Mouse (Mus musculus) E14TG2a.4 (cell line): ENCODE measurements around the gene Magi1.

Experiments
- H3K27me3 ChIP-seq: 2 replicates; pipeline ENCODE4 v1.6.1; 2014; ENCODE audit warnings: low read length, control low read depth; ENCODE audit not compliant: insufficient read depth
- H3K36me3 ChIP-seq: 2 replicates; pipeline ENCODE4 v1.6.1; 2014; ENCODE audit warnings: low read length, control low read depth; ENCODE audit not compliant: insufficient read depth
- H3K4me1 ChIP-seq: replicated peaks from 2 replicates; pipeline ENCODE4 v1.6.1; 2014; ENCODE audit warnings: low read depth, low read length, control low read depth
- H3K4me3 ChIP-seq: replicated peaks from 2 replicates; pipeline ENCODE4 v1.5.1; 2014; ENCODE audit warnings: mild to moderate bottlenecking, low read length
- H3K9me3 ChIP-seq: 2 replicates; pipeline ENCODE4 v1.6.1; 2014; ENCODE audit warnings: low read length, control low read depth
- CTCF ChIP-seq: conservative IDR thresholded peaks from 2 replicates; pipeline ENCODE4 v1.5.1; 2014; ENCODE audit warnings: low read length
- NANOG ChIP-seq: IDR thresholded peaks from 2 replicates; pipeline ENCODE4 v1.6.1; 2014; ENCODE audit warnings: borderline replicate concordance, low read length, mixed read lengths
- POU5F1 ChIP-seq: IDR thresholded peaks from 2 replicates; pipeline ENCODE4 v1.6.1; 2014; ENCODE audit warnings: low read length, borderline replicate concordance

Gene Magi1

DNA sequence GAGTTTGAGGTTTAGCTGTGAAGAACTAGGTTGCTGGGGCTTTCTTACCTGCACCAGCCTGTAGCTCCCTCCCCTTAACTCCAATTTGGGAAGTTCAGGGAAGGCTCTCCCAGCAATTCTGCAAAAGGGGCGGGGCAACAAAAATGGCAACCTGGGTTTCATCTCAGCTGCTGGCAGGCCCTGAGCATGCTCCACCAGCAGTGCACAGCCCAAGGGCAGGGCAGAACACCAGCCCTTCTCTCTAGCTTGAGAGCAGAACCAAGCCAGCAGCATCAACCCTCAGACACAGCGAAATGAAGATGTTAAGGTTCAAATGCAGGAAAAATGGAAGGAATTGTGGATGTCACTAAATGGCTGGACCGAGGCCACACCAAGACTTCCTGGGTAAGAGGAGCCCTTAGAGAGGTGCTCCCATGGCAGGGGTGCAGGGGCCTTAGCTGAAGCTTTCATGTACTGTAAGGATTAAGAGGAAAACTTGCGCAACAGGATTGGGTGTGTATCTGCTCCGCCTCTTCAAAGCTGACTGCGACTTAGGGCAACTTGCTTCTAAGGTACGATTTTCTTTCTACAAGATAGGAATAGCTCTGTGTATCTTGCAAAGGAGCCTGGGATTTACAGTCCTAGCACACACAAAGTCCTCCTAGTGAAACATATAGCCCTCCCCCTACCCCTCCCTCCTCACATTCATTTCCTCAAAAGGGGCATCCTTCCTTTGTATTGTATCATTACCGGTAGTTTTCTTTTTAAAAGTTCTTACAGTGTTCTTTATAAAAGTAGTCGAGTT, 118.8 kb downstream of the Magi1 start:
- TF ChIP-seq POU5F1 (no peak), NANOG (no peak), CTCF (no peak)
- Histone ChIP-seq H3K4me3 (peak overlapping the region; percentile 32; the same call in 1 of the 2 replicates), H3K4me1 (peaks cover 66% of the 10 kb centered on the region), H3K36me3 (no peaks in the 10 kb centered on the region), H3K27me3 (no peaks in the 10 kb centered on the region), H3K9me3 (no peaks in the 10 kb centered on the region)

DNA sequence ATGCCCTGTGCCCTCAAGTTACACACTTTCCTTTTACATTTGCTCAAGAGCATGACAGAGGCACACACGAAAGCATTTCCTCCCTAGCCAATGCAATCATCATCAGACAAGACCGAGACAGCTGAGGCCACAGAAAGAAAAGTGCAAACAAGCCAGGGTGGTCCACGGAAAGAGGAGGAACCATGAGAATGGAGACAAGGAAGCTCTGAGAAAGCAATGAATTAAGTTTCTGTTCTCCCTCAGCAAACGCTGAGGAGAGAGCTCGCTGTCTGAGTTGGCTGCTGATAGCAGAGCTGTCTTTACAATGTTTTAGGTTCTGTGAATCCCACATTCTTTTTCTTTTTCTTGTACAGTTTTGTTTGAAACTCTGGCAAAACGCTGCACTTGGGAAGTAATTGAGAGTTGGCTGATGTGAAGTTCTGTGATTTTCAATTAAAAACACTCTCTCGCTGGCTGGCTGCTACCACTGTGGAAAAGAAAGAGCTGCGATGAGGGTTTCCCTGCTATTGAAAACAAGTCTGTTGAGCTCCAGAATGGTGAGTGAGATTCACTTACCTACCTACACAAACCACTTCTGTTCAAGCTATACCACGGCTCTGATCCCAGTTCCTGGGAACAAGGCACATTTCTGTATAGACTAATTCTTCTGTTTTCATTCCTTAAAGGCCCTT, 120.3 kb downstream of the Magi1 start:
- TF ChIP-seq POU5F1 (no peak), CTCF (no peak), NANOG (no peak)
- Histone ChIP-seq H3K27me3 (no peaks in the 10 kb centered on the region), H3K36me3 (no peaks in the 10 kb centered on the region), H3K4me3 (no peak overlapping the region), H3K9me3 (no peaks in the 10 kb centered on the region), H3K4me1 (peaks cover 51% of the 10 kb centered on the region)

DNA sequence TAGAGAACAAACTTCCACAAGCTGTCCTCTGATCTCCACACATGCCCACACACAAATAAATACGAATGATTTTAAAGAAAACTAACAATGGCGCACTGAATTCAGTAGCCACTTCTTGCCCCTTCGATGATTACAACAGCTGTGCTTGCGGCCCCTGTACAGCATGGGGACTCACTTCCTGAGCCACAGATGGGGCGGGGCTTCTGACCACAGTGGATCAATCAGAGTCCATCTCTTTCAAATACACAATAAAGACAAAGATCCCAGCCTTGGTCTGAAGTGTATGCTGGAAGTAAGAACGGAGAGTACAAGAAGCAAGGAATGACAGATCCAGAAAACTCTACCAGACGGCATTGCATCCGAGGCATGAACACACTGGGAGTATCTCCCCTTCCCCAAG, 120.8 kb downstream of the Magi1 start:
- Histone ChIP-seq H3K9me3 (no peaks in the 10 kb centered on the region), H3K4me1 (peaks cover 47% of the 10 kb centered on the region), H3K36me3 (no peaks in the 10 kb centered on the region), H3K27me3 (no peaks in the 10 kb centered on the region), H3K4me3 (no peak overlapping the region)
- TF ChIP-seq NANOG = no peak
- no peak for TF ChIP-seq POU5F1
- no peak for TF ChIP-seq CTCF

DNA sequence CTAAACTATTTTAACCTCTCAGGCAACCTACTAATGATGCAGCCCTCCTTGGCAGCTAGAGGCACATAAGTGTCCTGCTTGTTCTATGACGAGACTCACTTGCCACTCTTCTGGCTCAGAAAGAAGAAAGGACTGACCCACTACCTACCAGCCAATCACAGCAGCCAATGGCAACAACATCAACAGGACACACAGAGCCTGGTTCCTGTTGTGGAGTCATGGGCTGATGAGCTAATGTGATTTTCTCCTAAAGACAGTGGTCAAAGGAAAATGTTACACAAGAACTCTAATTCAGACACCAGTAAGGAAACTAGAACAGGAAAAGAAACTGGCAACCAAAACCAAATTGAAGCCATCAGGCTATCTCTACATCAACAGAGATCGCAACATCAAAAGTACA, 124.5 kb downstream of the Magi1 start:
- TF ChIP-seq POU5F1 (no peak), NANOG (no peak), CTCF (no peak)
- no peaks in the 10 kb centered on the region for H3K27me3 ChIP-seq

DNA sequence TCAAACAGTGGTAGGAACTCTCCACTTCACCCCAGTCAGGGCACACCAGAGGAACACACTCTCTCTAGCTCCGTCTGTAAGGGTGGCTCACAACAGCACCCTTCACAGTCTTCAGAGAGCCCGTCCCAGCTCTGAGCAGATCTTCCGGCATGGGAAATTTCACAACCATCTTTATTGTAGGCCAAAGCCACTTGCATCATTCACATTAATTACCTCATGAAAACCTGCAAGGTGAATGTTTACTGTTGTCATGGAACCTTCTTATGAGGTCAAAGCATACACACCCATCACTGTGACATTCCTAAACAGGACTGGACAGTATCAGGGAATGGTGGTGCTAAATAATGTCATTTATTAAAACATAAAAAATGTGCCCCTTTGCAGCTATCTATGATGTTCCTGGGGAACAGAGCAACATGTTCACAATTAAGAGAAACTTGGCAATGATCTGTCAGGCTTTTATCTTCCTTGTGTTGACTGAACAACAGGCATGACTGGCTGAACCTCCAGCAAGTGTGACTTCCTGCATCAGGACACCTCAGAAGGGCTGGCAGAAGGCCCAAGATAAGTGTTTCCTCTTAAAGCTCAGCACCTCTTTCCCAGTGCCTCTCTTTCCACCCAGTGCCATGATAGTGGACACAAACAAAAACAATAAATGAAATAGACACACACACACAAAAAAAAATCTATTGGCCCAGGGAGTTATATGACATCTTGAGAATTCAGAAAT, 125.4 kb downstream of the Magi1 start:
- Histone ChIP-seq H3K4me3 (no peak overlapping the region), H3K27me3 (no peaks in the 10 kb centered on the region), H3K4me1 (peaks cover 28% of the 10 kb centered on the region), H3K36me3 (no peaks in the 10 kb centered on the region), H3K9me3 (no peaks in the 10 kb centered on the region)
- no peak for TF ChIP-seq NANOG
- TF ChIP-seq POU5F1 = no peak
- no peak for TF ChIP-seq CTCF

More for the DNA sequence above, 124.5 kb downstream of the Magi1 start:
- H3K4me1 ChIP-seq = peaks cover 34% of the 10 kb centered on the region
- H3K36me3 ChIP-seq = no peaks in the 10 kb centered on the region
- H3K9me3 ChIP-seq = no peaks in the 10 kb centered on the region
- H3K4me3 ChIP-seq = no peak overlapping the region

DNA sequence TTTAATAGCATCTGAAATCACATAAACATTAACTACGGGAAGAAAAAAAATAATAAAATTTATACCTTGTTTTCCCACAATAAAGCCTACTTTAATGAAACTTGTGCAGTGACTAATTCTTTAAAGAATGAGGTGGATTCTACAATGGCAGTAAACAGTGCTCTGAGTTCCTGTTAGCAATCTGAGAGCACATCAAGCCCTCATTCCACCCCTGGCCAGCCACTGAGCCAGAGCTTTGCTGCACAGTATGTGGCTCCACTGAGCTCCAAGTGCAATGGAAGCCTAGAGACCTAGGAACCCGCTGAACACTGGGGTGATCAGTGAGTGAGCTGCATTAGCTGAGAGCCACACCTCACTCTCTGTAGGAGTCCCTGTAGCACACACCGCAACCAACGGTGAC, 127.7 kb downstream of the Magi1 start:
- Histone ChIP-seq H3K4me3 (no peak overlapping the region), H3K4me1 (peaks cover 17% of the 10 kb centered on the region), H3K36me3 (no peaks in the 10 kb centered on the region), H3K27me3 (no peaks in the 10 kb centered on the region), H3K9me3 (no peaks in the 10 kb centered on the region)
- TF ChIP-seq NANOG = no peak
- no peak for TF ChIP-seq CTCF
- no peak for TF ChIP-seq POU5F1

DNA sequence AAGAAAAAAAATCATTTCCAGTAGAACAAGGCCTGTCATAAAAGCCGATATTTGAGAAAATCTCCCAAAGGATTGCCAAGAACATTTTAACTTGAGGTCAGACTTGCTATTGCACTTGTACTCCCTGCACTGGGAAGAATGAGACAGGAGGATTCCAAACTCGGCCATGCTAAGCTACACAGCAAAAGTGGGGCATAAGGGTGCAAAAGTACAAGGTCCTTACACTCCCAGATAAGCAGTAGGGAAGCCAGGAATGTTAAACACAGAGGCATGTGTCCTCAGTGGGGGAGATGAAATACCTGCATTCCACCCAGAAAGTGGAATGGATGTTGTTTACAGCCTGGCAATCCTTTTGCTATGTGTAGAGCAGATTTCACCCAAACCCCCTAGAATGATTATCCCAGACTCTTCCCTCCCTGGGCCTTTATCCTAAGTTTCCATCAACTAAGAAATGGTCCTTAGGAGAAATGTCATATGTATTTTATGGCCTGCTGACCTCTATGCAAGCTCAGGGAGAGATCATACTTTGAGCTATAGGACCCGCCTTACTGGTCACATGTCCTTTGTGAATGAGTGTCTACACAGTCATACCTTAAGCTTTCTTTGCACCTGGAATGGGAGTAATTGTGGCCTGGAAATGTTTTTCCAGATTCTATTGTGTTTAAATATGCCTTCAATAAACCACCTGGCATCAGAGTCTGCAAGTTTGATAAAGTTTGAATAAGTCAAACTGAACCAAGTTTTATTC, 128.7 kb downstream of the Magi1 start:
- Histone ChIP-seq H3K4me3 (no peak overlapping the region), H3K9me3 (no peaks in the 10 kb centered on the region), H3K27me3 (no peaks in the 10 kb centered on the region), H3K36me3 (no peaks in the 10 kb centered on the region), H3K4me1 (peaks cover 17% of the 10 kb centered on the region)
- no peak for TF ChIP-seq POU5F1
- TF ChIP-seq CTCF = no peak
- no peak for TF ChIP-seq NANOG

DNA sequence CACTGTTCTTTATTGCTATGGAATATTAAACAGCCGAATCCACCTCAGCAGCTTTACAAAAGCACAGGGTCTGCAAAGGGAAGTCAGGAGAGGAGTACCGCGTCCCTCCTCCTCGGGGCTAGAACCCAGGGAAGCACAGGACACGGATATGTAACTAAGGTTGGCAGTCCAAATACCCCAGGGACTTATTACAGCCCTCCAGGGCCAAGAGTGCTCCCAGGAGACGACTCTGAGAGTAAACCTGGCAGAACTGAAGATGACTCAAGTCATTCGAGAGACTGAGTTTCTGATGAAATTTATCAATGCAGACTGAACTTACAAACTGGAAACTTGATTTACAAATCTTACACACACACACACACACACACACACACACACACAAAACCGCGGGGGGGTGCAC, 130.8 kb downstream of the Magi1 start:
- peaks cover 17% of the 10 kb centered on the region for H3K4me1 ChIP-seq
- H3K36me3 ChIP-seq = no peaks in the 10 kb centered on the region
- TF ChIP-seq NANOG = no peak
- TF ChIP-seq CTCF = no peak
- TF ChIP-seq POU5F1 = no peak
- H3K4me3 ChIP-seq = no peak overlapping the region
- no peaks in the 10 kb centered on the region for H3K27me3 ChIP-seq
- H3K9me3 ChIP-seq = no peaks in the 10 kb centered on the region
